Mouse (Mus musculus) liver, embryonic 14.5 days (tissue): Measurements from ENCODE around the gene Kirrel2. TPM values are rescaled to one million over a fixed set of nuclear protein-coding genes. Genes with fewer than 3 reads are reported as not detected.

Source experiments
- ATAC-seq: fragments of 200-750 bp; cut with Nextera tagmentation; 2 replicates; pipeline ENCODE4 v1.8.0; 2017; ENCODE audit warnings: moderate number of reproducible peaks, mild to moderate bottlenecking, moderate library complexity; ENCODE audit not compliant: insufficient read depth
- DNase-seq, 3 experiments: peaks; one replicate each; pipeline ENCODE4 v3.0.0-alpha.2; 2012 to 2013; ENCODE audit warnings: low read depth in 3 of 3, low spot score in 3 of 3
- H3K27ac ChIP-seq: fragments of 300-500 bp; sonication (generic); 2 replicates; pipeline ENCODE4 v1.5.1; 2014; ENCODE audit warnings: moderate library complexity, mild to moderate bottlenecking, control low read depth, inconsistent platforms
- H3K27me3 ChIP-seq: fragments of 300-500 bp; sonication (generic); 2 replicates; pipeline ENCODE4 v1.6.1; 2014; ENCODE audit warnings: mild to moderate bottlenecking, low read length, moderate library complexity; ENCODE audit not compliant: control insufficient read depth, insufficient read depth
- H3K36me3 ChIP-seq: fragments of 300-500 bp; sonication (generic); replicated peaks from 2 replicates; pipeline ENCODE4 v1.6.1; 2014; ENCODE audit warnings: low read depth; ENCODE audit not compliant: control insufficient read depth, insufficient read depth
- H3K4me1 ChIP-seq, 2 experiments: fragments of 200-500 bp in 1 of 2; fragments of 300-500 bp in 1 of 2; sonication (generic) in 1 of 2; replicated peaks; 2 replicates each; pipeline ENCODE4 v1.6.1; 2012 to 2014; ENCODE audit warnings: antibody characterized with exemption in 1 of 2, inconsistent platforms in 1 of 2, low read length in 1 of 2; ENCODE audit not compliant: control insufficient read depth in 2 of 2, insufficient read depth in 2 of 2
- H3K4me2 ChIP-seq: fragments of 300-500 bp; sonication (generic); 2 replicates; pipeline ENCODE4 v1.6.1; 2014; ENCODE audit warnings: low read depth, mild to moderate bottlenecking, control low read depth, moderate library complexity
- H3K4me3 ChIP-seq, 2 experiments: fragments of 200-500 bp in 1 of 2; fragments of 300-500 bp in 1 of 2; sonication (generic) in 1 of 2; 2 replicates each; pipeline ENCODE4 v1.5.1; 2012 to 2014; ENCODE audit warnings: low read depth in 2 of 2, low read length in 2 of 2, mild to moderate bottlenecking in 2 of 2, control low read depth in 1 of 2, inconsistent platforms in 1 of 2, moderate library complexity in 1 of 2; ENCODE audit not compliant: insufficient read depth in 1 of 2
- H3K9ac ChIP-seq: fragments of 300-500 bp; sonication (generic); replicated peaks from 2 replicates; pipeline ENCODE4 v1.6.1; 2014; ENCODE audit warnings: mild to moderate bottlenecking, control low read depth, moderate library complexity
- H3K9me3 ChIP-seq: fragments of 300-500 bp; sonication (generic); 2 replicates; pipeline ENCODE4 v1.6.1; 2016; ENCODE audit warnings: low read length, mixed read lengths; ENCODE audit not compliant: control insufficient read depth
- CTCF ChIP-seq: IDR thresholded peaks from 2 replicates; pipeline ENCODE4 v1.5.1; 2016; ENCODE audit warnings: antibody characterized with exemption, low read depth, control low read depth
- EP300 ChIP-seq: IDR thresholded peaks from 2 replicates; pipeline ENCODE4 v1.6.1; 2016; ENCODE audit warnings: antibody characterized with exemption, low read depth
- WGBS: fragments of 180-500 bp; shearing (Covaris S2); extraction: QIAGEN DNeasy Blood & Tissue Kit; methylation state at CpG from one replicate; pipeline ENCODE4 v1.1.7; 2014; ENCODE audit not compliant: insufficient replicate concordance; 5-methylcytosine and 5-hydroxymethylcytosine counted together
- polyA plus RNA-seq, 2 experiments: library from polyadenylated mRNA; depleted of rRNA in 1 of 2; stranded (reverse) in 1 of 2; unstranded in 1 of 2; fragments of >200 nt; fragmentation: Nextera tagmentation in 1 of 2; extraction: Ambion mirVana in 1 of 2; gene quantifications; 2 replicates each; pipeline versions ENCODE4 v1.2.1 to v1.2.3; 2012 to 2014

The Kirrel2 gene
- polyA plus RNA-seq, 2 experiments = 0.10 to 0.18 TPM

- Histone ChIP-seq H3K27ac (no peak overlapping the region), H3K4me2 (no peak overlapping the region), H3K9me3 (no peaks in the 10 kb centered on the region), H3K27me3 (no peaks in the 10 kb centered on the region), H3K4me1 (no peaks in the 10 kb centered on the region; a peak in 1 of 4 replicates), H3K36me3 (no peaks in the 10 kb centered on the region), H3K4me3 (no peak overlapping the region), H3K9ac (no peak overlapping the region)
- TF ChIP-seq EP300 (no peak), CTCF (no peak)
- DNase-seq = peak in 2 of 3 experiments; percentile 14 to 32
- peak; percentile 71; the same call in 1 of the 2 replicates for ATAC-seq
- 52% methylated on average over 4 of the region's 4 CpGs for WGBS
Observed at GRCm38 (mm10) chr7:30474999-30475398, 17.5 kb upstream of the Kirrel2 start.

DNA sequence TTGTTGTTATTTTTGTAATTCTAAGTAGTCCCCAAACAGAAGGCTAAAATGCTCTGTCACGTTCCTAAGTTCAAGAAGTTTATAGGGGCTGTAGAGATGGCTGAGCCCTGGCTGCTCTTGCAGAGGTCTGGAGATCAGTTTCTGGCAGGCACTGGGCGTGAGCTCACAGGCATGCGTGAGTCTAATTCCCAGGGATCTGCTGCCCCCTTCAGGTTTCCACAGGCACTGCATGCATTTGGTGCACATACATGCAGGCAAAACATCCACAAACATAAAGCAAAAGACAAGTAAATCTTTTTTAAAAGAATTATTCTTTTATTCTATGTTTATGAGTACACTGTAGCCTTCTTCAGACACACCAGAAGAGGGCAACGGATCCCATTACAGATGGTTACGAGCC is 14.9 kb upstream of the Kirrel2 start:
- Histone ChIP-seq H3K4me3 (no peak overlapping the region), H3K36me3 (no peaks in the 10 kb centered on the region), H3K9ac (no peak overlapping the region), H3K27me3 (peaks cover 3% of the 10 kb centered on the region; the same call in 1 of the 2 replicates), H3K27ac (no peak overlapping the region), H3K4me1 (no peaks in the 10 kb centered on the region; a peak in 1 of 4 replicates), H3K4me2 (no peak overlapping the region), H3K9me3 (no peaks in the 10 kb centered on the region)
- 37% methylated on average over 5 of the region's 5 CpGs for WGBS
- DNase-seq (no peak), ATAC-seq (no peak)
- TF ChIP-seq EP300 (no peak), CTCF (peak; percentile 82)

GRCm38 (mm10) chr7:30464816-30465300 is 7.4 kb upstream of the Kirrel2 start:
- Histone ChIP-seq H3K4me2 (no peak overlapping the region), H3K9ac (no peak overlapping the region), H3K9me3 (no peaks in the 10 kb centered on the region), H3K4me1 (no peaks in the 10 kb centered on the region), H3K36me3 (no peaks in the 10 kb centered on the region), H3K4me3 (no peak overlapping the region), H3K27me3 (peaks cover 46% of the 10 kb centered on the region), H3K27ac (no peak overlapping the region)
- no peak for DNase-seq
- TF ChIP-seq EP300 = no peak
- no peak for TF ChIP-seq CTCF
- no peak for ATAC-seq
- 11% methylated on average over 6 of the region's 6 CpGs for WGBS

- no peaks in the 10 kb centered on the region for H3K4me1 ChIP-seq
- H3K4me3 ChIP-seq = no peak overlapping the region
- no peaks in the 10 kb centered on the region for H3K9me3 ChIP-seq
- peaks cover 46% of the 10 kb centered on the region for H3K27me3 ChIP-seq
- H3K27ac ChIP-seq = no peak overlapping the region
- DNase-seq (no peak), ATAC-seq (no peak)
- 20% methylated on average over 4 of the region's 4 CpGs for WGBS
- no peak overlapping the region for H3K4me2 ChIP-seq
- TF ChIP-seq CTCF (no peak), EP300 (no peak)
- no peak overlapping the region for H3K9ac ChIP-seq
- H3K36me3 ChIP-seq = no peaks in the 10 kb centered on the region
Observed at GRCm38 (mm10) chr7:30463996-30464395, 6.5 kb upstream of the Kirrel2 start.

DNA sequence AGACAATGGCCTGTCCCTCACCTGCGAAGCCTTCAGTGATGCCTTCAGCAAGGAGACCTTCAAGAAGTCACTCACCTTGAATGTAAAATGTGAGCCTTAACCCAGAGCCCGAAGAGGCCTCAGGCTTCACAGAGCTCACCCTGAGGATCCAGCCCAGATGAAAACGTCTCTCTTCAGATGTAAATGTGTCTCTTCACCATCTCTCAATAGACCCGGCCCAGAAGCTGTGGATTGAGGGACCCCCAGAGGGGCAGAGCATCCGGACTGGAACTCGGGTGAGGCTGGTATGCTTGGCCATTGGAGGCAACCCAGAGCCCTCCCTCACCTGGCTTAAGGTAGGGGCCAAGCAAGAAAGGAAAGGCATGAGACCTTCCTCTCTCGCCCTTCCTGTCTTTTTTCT is 6.1 kb upstream of the Kirrel2 start:
- no peak for DNase-seq
- WGBS = 19% methylated on average over 7 of the region's 7 CpGs
- H3K9ac ChIP-seq = no peak overlapping the region

More for the DNA sequence above, 6.1 kb upstream of the Kirrel2 start:
- no peak overlapping the region for H3K4me3 ChIP-seq
- no peak overlapping the region for H3K4me2 ChIP-seq
- no peaks in the 10 kb centered on the region for H3K4me1 ChIP-seq
- H3K27me3 ChIP-seq = peaks cover 48% of the 10 kb centered on the region
- no peaks in the 10 kb centered on the region for H3K9me3 ChIP-seq
- TF ChIP-seq CTCF (no peak), EP300 (no peak)
- H3K36me3 ChIP-seq = no peaks in the 10 kb centered on the region
- H3K27ac ChIP-seq = no peak overlapping the region
- no peak for ATAC-seq
